10 mouse cellular contexts compared by ENCODE assay signal in the genomic region with DNA sequence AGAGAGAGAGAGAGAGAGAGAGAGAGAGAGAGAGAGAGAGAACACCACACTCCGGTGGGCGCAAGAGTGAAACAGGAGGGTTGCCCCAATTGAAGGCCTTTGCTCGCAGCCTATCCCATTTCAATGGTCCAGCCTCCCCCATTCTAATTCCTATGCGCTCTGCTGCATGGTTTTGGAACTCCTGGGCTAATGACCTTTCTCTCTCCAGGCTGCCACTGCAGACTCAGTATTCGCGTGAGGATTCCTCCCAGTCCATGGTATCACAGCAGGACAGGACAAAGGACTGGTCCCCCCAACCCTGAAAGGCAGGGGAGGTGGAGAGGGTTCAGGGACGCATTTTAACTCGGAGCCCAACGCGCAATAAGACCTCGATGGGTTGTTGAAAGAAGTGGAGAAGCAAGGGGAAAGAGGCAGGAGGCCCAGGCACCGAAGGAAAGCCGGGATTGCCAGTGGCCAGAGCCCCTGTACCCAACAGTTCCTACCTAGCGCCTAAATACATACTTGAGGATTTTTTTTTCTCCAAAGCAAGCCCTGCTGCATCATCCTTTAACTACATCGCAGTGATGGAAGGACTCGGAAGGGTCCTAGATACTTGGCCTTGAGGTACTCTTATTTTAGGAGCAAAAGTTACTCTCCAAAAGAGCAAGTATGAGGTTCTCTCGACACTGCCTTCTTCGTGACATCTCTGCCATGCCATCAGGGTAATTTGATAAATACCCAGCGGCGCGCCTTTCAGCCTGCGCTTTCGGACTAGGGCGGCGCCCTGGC. TPM values are rescaled to one million over a fixed set of nuclear protein-coding genes. Genes with fewer than 3 reads are reported as not detected.
DNase-seq lines count a peak whose midpoint lies in the region; ATAC-seq and TF ChIP-seq lines count a peak whose summit lies in the region.
"Had no signal": no experiment of that assay in that cellular context is flagged by ENCODE, and none has a peak within 500 bp of the region (broad histone marks: within the 10 kb centered on the region; RNA-seq: fewer than 3 reads in every experiment).

No protein-coding gene starts in this region.

- no peak overlapping the region for H3K9ac ChIP-seq in liver, embryonic 12.5 days
- no peak overlapping the region for H3K9ac ChIP-seq in forebrain, postnatal 0 days
- H3K9ac ChIP-seq in neural tube, embryonic 13.5 days, result no peak overlapping the region

- 6% methylated on average over 25 of the region's 25 CpGs for WGBS in liver, embryonic 12.5 days (ENCODE audit: insufficient replicate concordance)
- WGBS in forebrain, postnatal 0 days, result 5% methylated on average over 25 of the region's 25 CpGs
- WGBS in neural tube, embryonic 13.5 days, result 3% methylated on average over 25 of the region's 25 CpGs

- H3K27ac ChIP-seq in gastrocnemius, adult 2 months, result no peak overlapping the region
- no peak overlapping the region for H3K27ac ChIP-seq in liver, embryonic 12.5 days
- H3K27ac ChIP-seq in forebrain, postnatal 0 days (ENCODE audit: low read depth, low read length), result no peak overlapping the region
- no peak overlapping the region for H3K27ac ChIP-seq in neural tube, embryonic 13.5 days (replicated peaks)

- intact Hi-C loops in gastrocnemius, adult 2 months (cut with DNase I), result loop anchor here (2.0 to 10.0 kb wide), 6 partner anchors 198 to 1315 kb away; no protein-coding TSS in a partner anchor

- peak overlapping the region; percentile 75 for H3K4me2 ChIP-seq in liver, embryonic 12.5 days
- H3K4me2 ChIP-seq in forebrain, postnatal 0 days (ENCODE audit: low read depth), result peak overlapping the region; percentile 88
- H3K4me2 ChIP-seq in neural tube, embryonic 13.5 days, result peak overlapping the region; percentile 81

- H3K9me3 ChIP-seq in liver, embryonic 12.5 days (replicated peaks), result no peaks in the 10 kb centered on the region
- no peaks in the 10 kb centered on the region for H3K9me3 ChIP-seq in forebrain, postnatal 0 days (ENCODE audit: low read length)
- no peaks in the 10 kb centered on the region for H3K9me3 ChIP-seq in neural tube, embryonic 13.5 days

- no peak for DNase-seq in gastrocnemius, adult 2 months
- DNase-seq in gastrocnemius, postnatal 10 days, result no peak
- DNase-seq in liver, result no peak
- DNase-seq in forebrain, postnatal 0 days, result no peak
- no peak for DNase-seq in thymus, postnatal 10 days (ENCODE audit: low spot score in 2 of 2)
- no peak for DNase-seq in natural killer cell, adult 2 months (ENCODE audit: low spot score in 2 of 2)
- DNase-seq: cerebellum, adult 11-12 months had no signal

- no peaks in the 10 kb centered on the region for H3K36me3 ChIP-seq in liver, embryonic 12.5 days
- no peaks in the 10 kb centered on the region for H3K36me3 ChIP-seq in forebrain, postnatal 0 days (ENCODE audit: insufficient read depth)
- H3K36me3 ChIP-seq in neural tube, embryonic 13.5 days, result no peaks in the 10 kb centered on the region

- peak overlapping the region; percentile 94; the same call in 1 of the 2 replicates for H3K4me3 ChIP-seq in gastrocnemius, adult 2 months
- H3K4me3 ChIP-seq in liver, embryonic 12.5 days, result no peak overlapping the region
- peak overlapping the region; percentile 62; the same call in 1 of the 2 replicates for H3K4me3 ChIP-seq in forebrain, postnatal 0 days (ENCODE audit: low read depth, low read length)
- H3K4me3 ChIP-seq in neural tube, embryonic 13.5 days, result peak overlapping the region; percentile 57; the same call in 1 of the 2 replicates
- H3K4me3 ChIP-seq: myocyte had no signal

- peaks cover 20% of the 10 kb centered on the region; the same call in 1 of the 2 replicates for H3K4me1 ChIP-seq in liver, embryonic 12.5 days
- H3K4me1 ChIP-seq in forebrain, postnatal 0 days (ENCODE audit: insufficient read depth), result peaks cover 17% of the 10 kb centered on the region
- peaks cover 51% of the 10 kb centered on the region for H3K4me1 ChIP-seq in neural tube, embryonic 13.5 days (replicated peaks)

- peaks cover 100% of the 10 kb centered on the region for H3K27me3 ChIP-seq in liver, embryonic 12.5 days (replicated peaks)
- H3K27me3 ChIP-seq in forebrain, postnatal 0 days (ENCODE audit: insufficient read depth, low read length), result peaks cover 58% of the 10 kb centered on the region
- peaks cover 84% of the 10 kb centered on the region for H3K27me3 ChIP-seq in neural tube, embryonic 13.5 days

- TF ChIP-seq CTCF in gastrocnemius, adult 2 months (IDR thresholded peaks at IDR 0.05), result no peak
- no peak for TF ChIP-seq CTCF in forebrain, postnatal 0 days (IDR thresholded peaks at IDR 0.05; ENCODE audit: low read depth)

- no peak for ATAC-seq in liver, embryonic 12.5 days
- ATAC-seq in forebrain, postnatal 0 days, result no peak
- ATAC-seq in neural tube, embryonic 13.5 days (ENCODE audit: low read depth), result no peak

RNA-seq across cellular contexts. Expression of gene Mafb, which starts 3.0 kb away (rescaled TPM):
- 10 to 100 TPM; 86.4 to 94.2 TPM for total RNA-seq in gastrocnemius, adult 2 months (2021)
- total RNA-seq in gastrocnemius, postnatal 10 days (2021), result 10 to 100 TPM; 21.8 to 22.3 TPM
- polyA plus RNA-seq in liver, embryonic 12.5 days (2016; fragmentation: Nextera tagmentation; extraction: Ambion mirVana), result 3.0 and 3.1 TPM in 2 replicates
- 13.5 and 13.7 TPM in 2 replicates for total RNA-seq in forebrain, postnatal 0 days (2014; rRNA removed)
- 13.1 and 15.3 TPM in 2 replicates for polyA plus RNA-seq in forebrain, postnatal 0 days (2015; fragmentation: Nextera tagmentation; extraction: Ambion mirVana)
- 20.7 and 22.3 TPM in 2 replicates for polyA plus RNA-seq in neural tube, embryonic 13.5 days (2015; fragmentation: Nextera tagmentation; extraction: Ambion mirVana)

RNA-seq across cellular contexts. Expression of gene Gm826, which starts 35.9 kb away (rescaled TPM):
- total RNA-seq in gastrocnemius, adult 2 months (2021), result 1 to 10 TPM; 4.0 to 8.3 TPM
- total RNA-seq in gastrocnemius, postnatal 10 days (2021), result 1 to 10 TPM in 1 of 2 experiments, under 1 TPM in 1; 0.45 to 1.2 TPM
- polyA plus RNA-seq in liver, embryonic 12.5 days (2016; fragmentation: Nextera tagmentation; extraction: Ambion mirVana), result 6.1 and 8.2 TPM in 2 replicates
- not detected in 2 replicates for total RNA-seq in forebrain, postnatal 0 days (2014; rRNA removed)
- 0.19 TPM in 1 of 2 replicates, not detected in the other for polyA plus RNA-seq in forebrain, postnatal 0 days (2015; fragmentation: Nextera tagmentation; extraction: Ambion mirVana)
- polyA plus RNA-seq in neural tube, embryonic 13.5 days (2015; fragmentation: Nextera tagmentation; extraction: Ambion mirVana), result not detected in 2 replicates
- polyA plus RNA-seq: myocyte had no signal
